Mouse (Mus musculus) heart, embryonic 15.5 days (tissue): ENCODE measurements around the gene Gpr19. TPM values are rescaled to one million over a fixed set of nuclear protein-coding genes. Genes with fewer than 3 reads are reported as not detected.

ENCODE experiments used
- ATAC-seq: fragments of 200-750 bp; cut with Nextera tagmentation; replicated peaks from 2 replicates; pipeline ENCODE4 v1.8.0; 2017; ENCODE audit warnings: low read depth, moderate TSS enrichment; ENCODE audit not compliant: insufficient number of reproducible peaks, insufficient read depth, low FRiP score
- H3K27ac ChIP-seq: fragments of 300-500 bp; sonication (generic); 2 replicates; pipeline ENCODE4 v1.5.1; 2015; ENCODE audit warnings: mild to moderate bottlenecking, inconsistent platforms
- H3K27me3 ChIP-seq: fragments of 300-500 bp; sonication (generic); 2 replicates; pipeline ENCODE4 v1.6.1; 2015; ENCODE audit warnings: inconsistent platforms
- H3K36me3 ChIP-seq: fragments of 300-500 bp; sonication (generic); 2 replicates; pipeline ENCODE4 v1.6.1; 2015; ENCODE audit warnings: mild to moderate bottlenecking, inconsistent platforms
- H3K4me1 ChIP-seq: fragments of 300-500 bp; sonication (generic); replicated peaks from 2 replicates; pipeline ENCODE4 v1.6.1; 2015; ENCODE audit warnings: inconsistent platforms
- H3K4me2 ChIP-seq: fragments of 300-500 bp; sonication (generic); 2 replicates; pipeline ENCODE4 v1.6.1; 2015; ENCODE audit warnings: inconsistent platforms, mild to moderate bottlenecking, moderate library complexity
- H3K4me3 ChIP-seq: fragments of 300-500 bp; sonication (generic); 2 replicates; pipeline ENCODE4 v1.5.1; 2015; ENCODE audit warnings: mild to moderate bottlenecking, inconsistent platforms
- H3K9ac ChIP-seq: fragments of 300-500 bp; sonication (generic); 2 replicates; pipeline ENCODE4 v1.6.1; 2015; ENCODE audit warnings: mild to moderate bottlenecking, inconsistent platforms
- H3K9me3 ChIP-seq: fragments of 300-500 bp; sonication (generic); replicated peaks from 2 replicates; pipeline ENCODE4 v1.6.1; 2016; ENCODE audit warnings: inconsistent platforms
- WGBS: fragments of 180-500 bp; shearing (Covaris S2); methylation state at CpG from one replicate; pipeline ENCODE4 v1.1.7; 2015; ENCODE audit warnings: mixed read lengths; 5-methylcytosine and 5-hydroxymethylcytosine counted together
- polyA plus RNA-seq: library from polyadenylated mRNA; unstranded; fragments of >200 nt; fragmentation: Nextera tagmentation; extraction: Ambion mirVana; gene quantifications from 2 replicates; pipeline ENCODE4 v1.2.1, GENCODE M21; 2015

The Gpr19 gene
- polyA plus RNA-seq, 1 experiment from 2014 or later, result 8.7 TPM

DNA sequence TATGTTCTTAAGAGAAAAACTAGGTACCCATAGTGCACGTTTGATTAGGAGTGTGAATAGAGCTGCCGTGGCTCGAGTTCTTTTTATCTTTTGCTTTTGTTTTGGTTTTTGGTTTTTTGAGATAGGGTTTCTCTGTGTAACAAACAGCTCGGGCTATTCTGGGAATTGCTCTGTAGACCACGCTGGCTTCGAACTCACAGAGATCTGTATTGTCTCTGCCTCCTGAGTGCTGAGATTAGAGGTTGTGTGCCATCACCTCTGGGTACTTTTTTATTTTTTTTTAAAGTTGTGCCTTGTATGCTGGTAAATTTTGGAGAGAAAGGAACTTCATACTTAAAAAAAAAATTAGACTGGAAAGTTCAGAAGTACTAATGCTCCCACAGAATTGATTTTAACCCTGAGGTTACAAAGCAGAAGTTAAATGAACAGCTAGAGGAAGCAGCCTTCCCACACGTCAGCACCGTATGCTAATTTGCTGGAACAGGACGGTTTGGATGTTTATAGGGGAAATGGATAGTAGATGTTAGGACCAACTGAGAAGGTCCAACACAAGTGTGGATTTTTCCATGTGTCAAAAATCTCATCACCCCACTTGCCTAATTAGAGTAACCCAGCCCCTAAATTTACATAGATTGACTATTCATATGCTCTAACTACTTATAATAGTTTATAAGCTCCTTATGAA is 24.3 kb upstream of the Gpr19 start:
- Histone ChIP-seq H3K36me3 (peaks cover 6% of the 10 kb centered on the region; the same call in 1 of the 2 replicates), H3K27me3 (no peaks in the 10 kb centered on the region), H3K4me3 (peak overlapping the region; percentile 75), H3K27ac (no peak overlapping the region), H3K9ac (peak overlapping the region; percentile 82), H3K4me2 (peak overlapping the region; percentile 95), H3K9me3 (no peaks in the 10 kb centered on the region), H3K4me1 (peaks cover 40% of the 10 kb centered on the region)
- ATAC-seq, result no peak
- WGBS, result 24% methylated on average over 9 of the region's 9 CpGs

DNA sequence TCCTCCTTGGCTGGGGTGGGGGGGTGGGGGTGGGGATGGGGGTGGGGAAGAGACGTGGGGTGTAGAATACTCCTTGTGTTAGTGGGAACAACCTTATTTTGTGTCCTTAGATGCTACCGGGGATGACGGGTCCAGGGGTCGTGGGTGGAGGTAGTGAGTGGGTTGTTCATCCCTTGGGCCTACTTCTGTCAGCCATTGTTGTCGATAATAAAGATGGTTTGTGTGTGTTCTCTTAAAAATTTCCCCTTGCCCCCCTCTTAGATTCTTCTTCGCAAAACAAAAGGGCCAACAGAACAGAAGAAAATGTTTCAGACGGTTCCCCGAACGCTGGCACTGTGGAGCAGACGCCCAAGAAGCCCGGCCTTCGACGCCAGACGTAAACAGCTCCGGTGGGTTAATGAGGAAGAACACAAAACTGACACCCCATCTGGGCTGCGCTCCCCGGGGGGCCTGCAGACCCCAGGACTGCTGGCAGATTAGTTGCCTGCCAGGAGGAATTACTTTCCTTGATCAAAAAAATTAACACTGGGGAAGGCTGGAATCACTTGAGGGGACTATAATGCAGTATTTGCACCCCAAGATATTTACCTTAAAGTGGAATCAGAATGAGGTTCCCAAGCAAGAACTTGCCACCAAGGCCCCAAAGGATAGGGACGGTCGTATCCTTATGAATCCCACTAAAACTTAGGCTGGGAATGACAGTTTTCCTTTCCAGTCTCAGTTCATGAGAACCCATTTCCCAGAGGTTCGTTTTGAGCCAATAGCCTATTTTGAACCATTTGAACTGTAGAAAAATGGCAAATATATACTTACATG is 23.5 kb upstream of the Gpr19 start:
- peaks cover 39% of the 10 kb centered on the region for H3K4me1 ChIP-seq
- no peak for ATAC-seq
- no peaks in the 10 kb centered on the region for H3K27me3 ChIP-seq
- peak overlapping the region; percentile 75 for H3K4me3 ChIP-seq
- no peaks in the 10 kb centered on the region for H3K9me3 ChIP-seq
- H3K36me3 ChIP-seq, result peaks cover 6% of the 10 kb centered on the region; the same call in 1 of the 2 replicates
- peak overlapping the region; percentile 99 for H3K27ac ChIP-seq
- H3K4me2 ChIP-seq, result peak overlapping the region; percentile 95
- WGBS, result 4% methylated on average over 20 of the region's 20 CpGs
- peak overlapping the region; percentile 82 for H3K9ac ChIP-seq

DNA sequence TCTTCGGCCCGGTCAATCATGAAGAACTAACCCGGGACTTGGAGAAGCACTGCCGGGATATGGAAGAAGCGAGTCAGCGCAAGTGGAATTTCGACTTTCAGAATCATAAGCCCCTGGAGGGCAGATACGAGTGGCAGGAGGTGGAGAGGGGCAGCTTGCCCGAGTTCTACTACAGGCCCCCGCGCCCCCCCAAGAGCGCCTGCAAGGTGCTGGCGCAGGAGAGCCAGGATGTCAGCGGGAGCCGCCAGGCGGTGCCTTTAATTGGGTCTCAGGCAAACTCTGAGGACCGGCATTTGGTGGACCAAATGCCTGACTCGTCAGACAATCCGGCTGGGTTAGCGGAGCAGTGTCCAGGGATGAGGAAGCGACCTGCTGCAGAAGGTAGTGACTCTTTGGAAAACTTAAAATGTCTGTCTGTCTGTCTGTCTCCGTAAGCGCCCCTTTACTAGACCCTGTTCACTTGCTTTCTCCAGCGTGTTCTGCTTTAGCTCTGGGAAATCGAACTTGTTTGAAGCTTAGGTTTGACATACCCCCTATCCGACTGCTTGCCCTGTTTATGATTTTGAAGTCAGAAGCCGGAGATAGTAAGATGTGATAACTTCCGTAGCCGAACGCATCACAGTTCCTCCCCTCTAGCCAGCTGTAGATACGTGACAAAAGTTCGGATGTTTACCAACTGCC is 22.8 kb upstream of the Gpr19 start:
- H3K27ac ChIP-seq, result peak overlapping the region; percentile 99
- under 1% methylated on average over 32 of the region's 32 CpGs for WGBS
- H3K9ac ChIP-seq, result peak overlapping the region; percentile 82
- no peak for ATAC-seq
- peak overlapping the region; percentile 95 for H3K4me2 ChIP-seq
- H3K27me3 ChIP-seq, result no peaks in the 10 kb centered on the region
- H3K4me3 ChIP-seq, result peak overlapping the region; percentile 75
- no peaks in the 10 kb centered on the region for H3K9me3 ChIP-seq
- peaks cover 6% of the 10 kb centered on the region; the same call in 1 of the 2 replicates for H3K36me3 ChIP-seq
- H3K4me1 ChIP-seq, result peaks cover 40% of the 10 kb centered on the region

- peak; percentile 95 for ATAC-seq
- peak within 1 kb of the TSS; percentile 99 for H3K27ac ChIP-seq
- H3K27me3 ChIP-seq, result no peaks in the 10 kb centered on the region
- peaks cover 38% of the 10 kb centered on the region for H3K4me1 ChIP-seq
- H3K4me2 ChIP-seq, result peak within 1 kb of the TSS; percentile 95
- WGBS, result under 1% methylated on average over 77 of the region's 77 CpGs
- H3K9me3 ChIP-seq, result no peaks in the 10 kb centered on the region
- H3K4me3 ChIP-seq, result peak within 1 kb of the TSS; percentile 75
- peak within 1 kb of the TSS; percentile 82 for H3K9ac ChIP-seq
- H3K36me3 ChIP-seq, result peaks cover 6% of the 10 kb centered on the region; the same call in 1 of the 2 replicates
These were observed 22.0 kb upstream of the Gpr19 start, which contains the start of gene Cdkn1b for GRCm38 (mm10) chr6:134920190-134921013. Gene Cdkn1b (plus strand): TSS chr6:134920401.

- ATAC-seq, result 0 out of 2 replicates have a peak, but pooled peaks have one; percentile 0
- H3K9ac ChIP-seq, result peak overlapping the region; percentile 82
- H3K4me3 ChIP-seq, result peak overlapping the region; percentile 75
- H3K4me2 ChIP-seq, result peak overlapping the region; percentile 95
- H3K27me3 ChIP-seq, result no peaks in the 10 kb centered on the region
- H3K27ac ChIP-seq, result peak overlapping the region; percentile 99
- H3K36me3 ChIP-seq, result peaks cover 6% of the 10 kb centered on the region; the same call in 1 of the 2 replicates
- 4% methylated on average over 37 of the region's 37 CpGs for WGBS
- peaks cover 38% of the 10 kb centered on the region for H3K4me1 ChIP-seq
- no peaks in the 10 kb centered on the region for H3K9me3 ChIP-seq
These were observed 21.3 kb upstream of the Gpr19 start for GRCm38 (mm10) chr6:134919511-134920189.

DNA sequence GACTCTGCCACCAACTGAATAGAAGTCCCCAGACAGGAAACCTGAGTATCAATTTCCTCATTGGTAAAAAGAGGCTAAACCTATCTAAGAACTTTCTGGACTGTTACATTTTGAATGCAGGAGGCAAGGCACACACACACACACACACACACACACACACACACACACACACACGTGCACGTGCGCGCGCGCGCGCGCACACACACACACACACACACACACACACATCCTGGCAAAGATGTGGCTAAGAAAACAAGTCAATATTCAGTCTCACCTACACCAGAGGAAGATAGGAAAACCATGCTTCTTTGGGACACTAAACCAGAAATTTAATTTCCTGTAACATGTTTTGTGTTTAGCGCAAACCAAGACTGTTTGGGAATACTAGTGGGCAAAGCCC is 20.4 kb upstream of the Gpr19 start:
- H3K4me3 ChIP-seq, result no peak overlapping the region
- peaks cover 4% of the 10 kb centered on the region; the same call in 1 of the 2 replicates for H3K36me3 ChIP-seq
- no peaks in the 10 kb centered on the region for H3K9me3 ChIP-seq
- peaks cover 33% of the 10 kb centered on the region for H3K4me1 ChIP-seq
- 94% methylated on average over 10 of the region's 10 CpGs for WGBS
- ATAC-seq, result no peak
- H3K27ac ChIP-seq, result peak overlapping the region; percentile 99
- H3K27me3 ChIP-seq, result no peaks in the 10 kb centered on the region
- H3K9ac ChIP-seq, result no peak overlapping the region; the same call in 1 of the 2 replicates
- H3K4me2 ChIP-seq, result peak overlapping the region; percentile 95; the same call in 1 of the 2 replicates

GRCm38 (mm10) chr6:134917087-134917486 is 18.7 kb upstream of the Gpr19 start:
- H3K4me3 ChIP-seq, result peak overlapping the region; percentile 58
- H3K4me1 ChIP-seq, result peaks cover 22% of the 10 kb centered on the region
- peak overlapping the region; percentile 86 for H3K4me2 ChIP-seq
- H3K9ac ChIP-seq, result peak overlapping the region; percentile 63
- no peaks in the 10 kb centered on the region for H3K27me3 ChIP-seq
- no peaks in the 10 kb centered on the region for H3K36me3 ChIP-seq
- 2% methylated on average over 11 of the region's 11 CpGs for WGBS
- peak overlapping the region; percentile 65 for H3K27ac ChIP-seq
- no peaks in the 10 kb centered on the region for H3K9me3 ChIP-seq
- no peak for ATAC-seq

GRCm38 (mm10) chr6:134916641-134917040 is 18.3 kb upstream of the Gpr19 start:
- Histone ChIP-seq H3K4me3 (peak overlapping the region; percentile 58), H3K36me3 (no peaks in the 10 kb centered on the region), H3K27me3 (no peaks in the 10 kb centered on the region), H3K4me1 (peaks cover 20% of the 10 kb centered on the region), H3K4me2 (peak overlapping the region; percentile 86), H3K9ac (peak overlapping the region; percentile 63), H3K9me3 (no peaks in the 10 kb centered on the region), H3K27ac (peak overlapping the region; percentile 65)
- under 1% methylated on average over 11 of the region's 11 CpGs for WGBS
- ATAC-seq, result no peak

DNA sequence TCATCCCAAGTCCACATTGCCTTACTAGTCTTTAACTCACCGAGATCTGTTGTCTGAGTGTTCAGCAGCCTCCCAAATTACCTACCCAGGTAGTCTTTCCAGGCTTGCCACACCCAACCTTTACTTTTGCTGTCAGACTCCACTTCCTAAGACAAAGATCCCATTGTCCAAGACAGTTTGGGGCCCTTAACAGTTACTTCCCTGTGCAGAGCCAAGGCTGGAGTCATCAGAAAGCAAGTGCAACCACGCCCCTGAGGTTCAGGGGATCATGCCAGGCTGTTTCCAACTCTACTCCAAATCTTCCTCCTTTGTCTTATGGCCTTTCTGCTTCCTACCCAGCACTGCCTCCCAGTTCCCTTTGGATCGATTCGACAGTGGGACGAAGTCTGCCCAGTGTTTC is 16.1 kb upstream of the Gpr19 start:
- H3K27ac ChIP-seq, result no peak overlapping the region
- no peak overlapping the region for H3K9ac ChIP-seq
- H3K36me3 ChIP-seq, result no peaks in the 10 kb centered on the region
- H3K4me1 ChIP-seq, result peaks cover 17% of the 10 kb centered on the region
- ATAC-seq, result no peak
- WGBS, result 88% methylated on average over 5 of the region's 5 CpGs
- H3K4me2 ChIP-seq, result no peak overlapping the region
- no peak overlapping the region for H3K4me3 ChIP-seq
- H3K9me3 ChIP-seq, result no peaks in the 10 kb centered on the region
- H3K27me3 ChIP-seq, result no peaks in the 10 kb centered on the region

DNA sequence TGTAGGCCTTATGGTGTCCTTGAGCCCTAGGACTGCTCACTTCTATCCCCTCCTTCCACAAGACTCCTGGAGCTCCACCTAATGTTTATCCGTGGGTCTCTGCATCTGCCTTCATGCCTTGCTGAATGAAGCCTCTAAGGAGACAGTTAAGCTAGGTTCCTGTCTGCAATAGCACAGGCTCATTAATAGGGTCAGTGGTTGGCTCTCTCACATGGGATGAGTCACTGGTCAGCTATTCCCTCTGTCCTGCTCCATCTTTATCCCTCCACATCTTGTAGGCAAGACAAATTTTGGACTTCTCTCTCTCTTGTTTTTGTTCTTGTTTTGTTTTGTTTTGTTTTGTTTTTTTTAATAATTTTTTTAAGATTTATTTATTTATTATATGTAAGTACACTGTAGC is 7.4 kb upstream of the Gpr19 start:
- no peak overlapping the region for H3K9ac ChIP-seq
- no peak overlapping the region for H3K4me2 ChIP-seq
- H3K4me1 ChIP-seq, result no peaks in the 10 kb centered on the region
- ATAC-seq, result no peak
- no peaks in the 10 kb centered on the region for H3K9me3 ChIP-seq
- H3K36me3 ChIP-seq, result no peaks in the 10 kb centered on the region
- H3K27ac ChIP-seq, result no peak overlapping the region
- no peaks in the 10 kb centered on the region for H3K27me3 ChIP-seq
- WGBS, result 67% methylated on average over 1 of the region's 1 CpGs
- H3K4me3 ChIP-seq, result no peak overlapping the region
